Comparison of ENCODE assay signal across 8 mouse cellular contexts in the genomic region with DNA sequence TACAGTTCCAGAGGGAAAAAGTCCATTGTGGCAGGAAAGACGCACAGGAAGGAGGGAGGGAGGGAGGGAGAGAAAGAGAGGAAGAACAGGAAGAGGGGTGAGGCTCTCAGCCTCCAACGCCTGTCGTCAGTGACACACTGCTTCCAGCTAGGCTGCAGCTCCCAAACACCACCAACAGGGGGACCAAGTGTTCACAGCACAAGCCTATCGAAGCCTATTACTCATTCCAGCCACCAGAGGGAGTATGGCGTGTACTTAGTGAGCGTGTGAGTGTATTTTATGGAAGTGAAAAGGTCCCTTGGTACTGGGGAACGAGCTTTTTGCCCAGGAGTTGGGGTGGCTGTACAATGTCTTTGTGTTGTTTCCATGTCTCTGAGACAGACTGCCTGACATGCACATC. TPM values are rescaled to one million over a fixed set of nuclear protein-coding genes. Genes with fewer than 3 reads are reported as not detected.
DNase-seq lines count a peak whose midpoint lies in the region; TF ChIP-seq lines count a peak whose summit lies in the region.

No protein-coding gene starts in this region.

- peak; percentile 78; the same call in 1 of the 2 replicates for TF ChIP-seq CTCF in embryonic fibroblast, embryonic 13.5 days (IDR thresholded peaks at IDR 0.05; ENCODE audit: borderline replicate concordance, insufficient read depth, low read length)

- TF ChIP-seq POLR2A in embryonic fibroblast, embryonic 13.5 days (IDR thresholded peaks at IDR 0.05; ENCODE audit: low read depth, low read length) = no peak

- no peak overlapping the region for H3K4me3 ChIP-seq in embryonic fibroblast, embryonic 13.5 days (ENCODE audit: insufficient read depth, low read length)

- H3K27ac ChIP-seq in embryonic fibroblast, embryonic 13.5 days (ENCODE audit: insufficient read depth, low read length) = no peak overlapping the region

- peak; percentile 46 for DNase-seq in gastrocnemius, adult 18-20 months (ENCODE audit: low spot score)
- no peak for DNase-seq in gastrocnemius, postnatal 25 days
- peak; percentile 61 to 67 for DNase-seq in B cell, adult 2 months
- peak; percentile 63 to 70 for DNase-seq in adrenal gland, postnatal 36 days
- peak; percentile 56 to 79 for DNase-seq in layer of hippocampus, adult 18-20 months (ENCODE audit: low spot score in 2 of 2)
- peak; percentile 84 for DNase-seq in lung, postnatal 10 days
- DNase-seq in spleen, postnatal 36 days (ENCODE audit: low spot score in 2 of 2) = peak; percentile 15 to 40

- H3K4me1 ChIP-seq in embryonic fibroblast, embryonic 13.5 days (ENCODE audit: control insufficient read depth, insufficient read depth, low read length) = no peaks in the 10 kb centered on the region

RNA-seq across cellular contexts. Expression of a gene that starts 6.8 kb away (rescaled TPM):
- total RNA-seq in gastrocnemius, adult 18-20 months (2021) = 1 to 10 TPM; 1.6 to 5.4 TPM
- under 1 TPM; 0.75 to 0.79 TPM for total RNA-seq in gastrocnemius, postnatal 25 days (2021)
- 10 to 100 TPM; 12.6 to 15.4 TPM for total RNA-seq in adrenal gland, postnatal 36 days (2021)
- not detected in 2 replicates for polyA plus RNA-seq in embryonic fibroblast, embryonic 13.5 days (2011; ENCODE audit: insufficient read length, low read depth, missing spikeins)
- 1 to 10 TPM; 1.3 to 2.3 TPM for total RNA-seq in layer of hippocampus, adult 18-20 months (2021)

RNA-seq across cellular contexts. Expression of a gene that starts 17.3 kb away (rescaled TPM):
- total RNA-seq in gastrocnemius, adult 18-20 months (2021) = not detected
- not detected for total RNA-seq in gastrocnemius, postnatal 25 days (2021)
- total RNA-seq in adrenal gland, postnatal 36 days (2021) = not detected
- polyA plus RNA-seq in embryonic fibroblast, embryonic 13.5 days (2011; ENCODE audit: insufficient read length, low read depth, missing spikeins) = not detected in 2 replicates
- total RNA-seq in layer of hippocampus, adult 18-20 months (2021) = not detected

RNA-seq across cellular contexts. Expression of a gene that starts 21.3 kb away (rescaled TPM):
- not detected for total RNA-seq in gastrocnemius, adult 18-20 months (2021)
- total RNA-seq in gastrocnemius, postnatal 25 days (2021) = under 1 TPM in 1 of 2 experiments, not detected in 1; 0.32 TPM
- total RNA-seq in adrenal gland, postnatal 36 days (2021) = 1 to 10 TPM; 3.3 to 4.0 TPM
- polyA plus RNA-seq in embryonic fibroblast, embryonic 13.5 days (2011; ENCODE audit: insufficient read length, low read depth, missing spikeins) = 0.61 TPM in 1 of 2 replicates, not detected in the other
- not detected for total RNA-seq in layer of hippocampus, adult 18-20 months (2021)

RNA-seq across cellular contexts. Expression of a gene that starts 57.3 kb away (rescaled TPM):
- 10 to 100 TPM; 16.2 to 17.6 TPM for total RNA-seq in gastrocnemius, adult 18-20 months (2021)
- total RNA-seq in gastrocnemius, postnatal 25 days (2021) = 10 to 100 TPM; 11.4 to 13.8 TPM
- 10 to 100 TPM; 10.2 to 14.4 TPM for total RNA-seq in adrenal gland, postnatal 36 days (2021)
- polyA plus RNA-seq in embryonic fibroblast, embryonic 13.5 days (2011; ENCODE audit: insufficient read length, low read depth, missing spikeins) = 8.9 and 9.2 TPM in 2 replicates
- total RNA-seq in layer of hippocampus, adult 18-20 months (2021) = 10 to 100 TPM; 10.9 to 13.1 TPM
